ENCODE assay signal across 17 mouse cellular contexts in genomic region chr11:89834068-89834467, GRCm38 (mm10). TPM values are rescaled to one million over a fixed set of nuclear protein-coding genes. Genes with fewer than 3 reads are reported as not detected.
"Had no signal": no experiment of that assay in that cellular context is flagged by ENCODE, and none has a peak within 500 bp of the region (broad histone marks: within the 10 kb centered on the region; RNA-seq: fewer than 3 reads in every experiment).

No protein-coding gene starts in this region.

- H3K9ac ChIP-seq: neural tube, embryonic 13.5 days; neural tube, embryonic 15.5 days; stomach, embryonic 15.5 days had no signal

- H3K9me3 ChIP-seq: neural tube, embryonic 13.5 days; neural tube, embryonic 15.5 days; stomach, embryonic 15.5 days had no signal

- DNase-seq: retina, postnatal 1 day; right cerebral cortex, adult 18-20 months; right cerebral cortex, postnatal 14 days; right cerebral cortex, postnatal 25 days; right cerebral cortex, postnatal 4 days; spleen, adult 18-20 months; thymus, adult 18-20 months; thymus, adult 2 months; thymus, postnatal 14 days; thymus, postnatal 25 days; thymus, postnatal 36 days; thymus, postnatal 4 days had no signal

- H3K4me1 ChIP-seq: neural tube, embryonic 13.5 days; neural tube, embryonic 15.5 days; stomach, embryonic 15.5 days had no signal

- H3K36me3 ChIP-seq: neural tube, embryonic 13.5 days; neural tube, embryonic 15.5 days; stomach, embryonic 15.5 days had no signal

- H3K27me3 ChIP-seq: neural tube, embryonic 13.5 days; neural tube, embryonic 15.5 days; stomach, embryonic 15.5 days had no signal

- H3K4me3 ChIP-seq: neural tube, embryonic 13.5 days; neural tube, embryonic 15.5 days; stomach, embryonic 15.5 days had no signal

- H3K4me2 ChIP-seq: neural tube, embryonic 13.5 days; neural tube, embryonic 15.5 days; stomach, embryonic 15.5 days had no signal

- H3K27ac ChIP-seq: neural tube, embryonic 13.5 days; neural tube, embryonic 15.5 days; stomach, embryonic 15.5 days; stomach, postnatal 0 days had no signal

RNA-seq across cellular contexts. Expression of gene Ankfn1, which starts 56.6 kb away (rescaled TPM):
- polyA plus RNA-seq: spleen, adult 2 months had no signal
